Mouse (Mus musculus) c-Kit-positive CD71-positive TER-119-positive erythroid progenitor cells, embryonic 14.5 days (primary cell): Measurements from ENCODE around the gene Lrch1.

Source experiments
- DNase-seq: peaks from one replicate; pipeline ENCODE4 v3.0.0-alpha.2; 2013; ENCODE audit warnings: low spot score

Gene Lrch1

GRCm38 (mm10) chr14:74922039-74922736 lies 25.5 kb downstream of the Lrch1 start:
- DNase-seq = no peak

GRCm38 (mm10) chr14:74921471-74921870 lies 26.2 kb downstream of the Lrch1 start:
- DNase-seq = no peak

- DNase-seq = no peak
Measured at GRCm38 (mm10) chr14:74919132-74919531, 28.5 kb downstream of the Lrch1 start.

- no peak for DNase-seq
Measured at GRCm38 (mm10) chr14:74918521-74919103, 29.1 kb downstream of the Lrch1 start.

- DNase-seq = no peak
Measured at GRCm38 (mm10) chr14:74917504-74918124, 30.1 kb downstream of the Lrch1 start.

- DNase-seq = no peak
Measured at GRCm38 (mm10) chr14:74916691-74917090, 31.0 kb downstream of the Lrch1 start.

- no peak for DNase-seq
Measured at GRCm38 (mm10) chr14:74916075-74916474, 31.6 kb downstream of the Lrch1 start.

GRCm38 (mm10) chr14:74915658-74916057 lies 32.0 kb downstream of the Lrch1 start:
- no peak for DNase-seq

GRCm38 (mm10) chr14:74915025-74915424 lies 32.7 kb downstream of the Lrch1 start:
- no peak for DNase-seq

GRCm38 (mm10) chr14:74913381-74914230 lies 34.1 kb downstream of the Lrch1 start:
- DNase-seq = no peak

GRCm38 (mm10) chr14:74910363-74910762 lies 37.3 kb downstream of the Lrch1 start:
- DNase-seq = no peak

GRCm38 (mm10) chr14:74909021-74909420 lies 38.7 kb downstream of the Lrch1 start:
- DNase-seq = no peak

- DNase-seq = no peak
Measured at GRCm38 (mm10) chr14:74908250-74908649, 39.4 kb downstream of the Lrch1 start.

GRCm38 (mm10) chr14:74907706-74908105 lies 40.0 kb downstream of the Lrch1 start:
- no peak for DNase-seq

GRCm38 (mm10) chr14:74905990-74906389 lies 41.7 kb downstream of the Lrch1 start:
- DNase-seq = no peak

- no peak for DNase-seq
Measured at GRCm38 (mm10) chr14:74904442-74904841, 43.2 kb downstream of the Lrch1 start.

GRCm38 (mm10) chr14:74903047-74903446 lies 44.6 kb downstream of the Lrch1 start:
- no peak for DNase-seq

- peak; percentile 57 for DNase-seq
Measured at GRCm38 (mm10) chr14:74900705-74901369, 46.8 kb downstream of the Lrch1 start.

- no peak for DNase-seq
Measured at GRCm38 (mm10) chr14:74899953-74900704, 47.5 kb downstream of the Lrch1 start.

GRCm38 (mm10) chr14:74898939-74899338 lies 48.7 kb downstream of the Lrch1 start:
- no peak for DNase-seq

- no peak for DNase-seq
Measured at GRCm38 (mm10) chr14:74893693-74894092, 54.0 kb downstream of the Lrch1 start.
